Mouse (Mus musculus) liver, postnatal 0 days (tissue): Measurements from ENCODE around the gene Sh3tc1.

Experiments used
- CTCF ChIP-seq: sonication (generic); IDR thresholded peaks from 2 replicates; pipeline ENCODE4 v1.5.1; 2016; ENCODE audit warnings: antibody characterized with exemption, low read depth
- EP300 ChIP-seq: IDR thresholded peaks from 2 replicates; pipeline ENCODE4 v1.6.1; 2016; ENCODE audit warnings: antibody characterized with exemption, low read depth, mild to moderate bottlenecking

DNA sequence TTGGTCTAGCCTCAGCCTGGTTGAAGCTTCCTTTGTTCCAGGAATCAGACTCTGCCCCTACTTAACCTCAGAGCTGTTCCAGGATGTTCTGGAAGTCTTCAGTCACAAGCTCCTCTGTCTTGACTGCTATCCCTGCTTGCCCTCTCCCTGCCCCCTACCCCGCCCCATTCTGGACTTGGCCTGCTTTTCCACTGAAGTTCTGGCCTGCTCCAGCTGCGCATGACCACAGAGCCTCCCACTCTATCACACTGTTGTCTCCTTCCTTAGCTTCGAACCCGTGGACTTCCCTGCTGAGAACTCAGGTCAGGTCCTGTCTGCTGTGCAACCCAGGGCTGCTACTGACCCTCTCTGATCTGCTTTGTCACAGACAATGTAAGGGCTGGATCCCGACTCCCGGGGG lies 26.1 kb upstream of the Sh3tc1 start:
- TF ChIP-seq CTCF, result no peak
- TF ChIP-seq EP300, result no peak
